Mouse (Mus musculus): ENCODE measurements around the gene Gm20388. TPM values are rescaled to one million over a fixed set of nuclear protein-coding genes. Genes with fewer than 3 reads are reported as not detected.

Gm20388 gene
- total and polyA plus RNA-seq, 2 experiments from 2014 or later, result 51.3 TPM; not detected in 1

- no peak for DNase-seq
- Histone ChIP-seq H3K9me3 (ENCODE audit: low read length) (no peaks in the 10 kb centered on the region), H3K4me3 (ENCODE audit: low read depth, low read length) (no peak overlapping the region), H3K27me3 (ENCODE audit: insufficient read depth, low read length) (no peaks in the 10 kb centered on the region), H3K27ac (ENCODE audit: low read depth, low read length) (no peak overlapping the region), H3K4me2 (ENCODE audit: low read depth) (no peak overlapping the region), H3K36me3 (ENCODE audit: insufficient read depth) (peaks cover 25% of the 10 kb centered on the region), H3K9ac (no peak overlapping the region), H3K4me1 (ENCODE audit: insufficient read depth) (no peaks in the 10 kb centered on the region)
- WGBS, result 87% methylated on average over 4 of the region's 4 CpGs
- no peak for ATAC-seq
- no peak for TF ChIP-seq CTCF (IDR thresholded peaks at IDR 0.05; ENCODE audit: low read depth)
These were observed 1718.0 kb downstream of the Gm20388 start for GRCm38 (mm10) chr8:121628681-121629080.

- no peak overlapping the region for H3K4me3 ChIP-seq (ENCODE audit: low read depth, low read length)
- no peaks in the 10 kb centered on the region for H3K9me3 ChIP-seq (ENCODE audit: low read length)
- DNase-seq, result no peak
- H3K9ac ChIP-seq, result no peak overlapping the region
- peaks cover 4% of the 10 kb centered on the region; the same call in 1 of the 2 replicates for H3K4me1 ChIP-seq (ENCODE audit: insufficient read depth)
- H3K27me3 ChIP-seq (ENCODE audit: insufficient read depth, low read length), result no peaks in the 10 kb centered on the region
- peaks cover 19% of the 10 kb centered on the region for H3K36me3 ChIP-seq (ENCODE audit: insufficient read depth)
- ATAC-seq, result no peak
- 73% methylated on average over 7 of the region's 7 CpGs for WGBS
- no peak for TF ChIP-seq CTCF (IDR thresholded peaks at IDR 0.05; ENCODE audit: low read depth)
- H3K27ac ChIP-seq (ENCODE audit: low read depth, low read length), result no peak overlapping the region
- H3K4me2 ChIP-seq (ENCODE audit: low read depth), result no peak overlapping the region
These were observed 1721.0 kb downstream of the Gm20388 start for GRCm38 (mm10) chr8:121631645-121632071.

DNA sequence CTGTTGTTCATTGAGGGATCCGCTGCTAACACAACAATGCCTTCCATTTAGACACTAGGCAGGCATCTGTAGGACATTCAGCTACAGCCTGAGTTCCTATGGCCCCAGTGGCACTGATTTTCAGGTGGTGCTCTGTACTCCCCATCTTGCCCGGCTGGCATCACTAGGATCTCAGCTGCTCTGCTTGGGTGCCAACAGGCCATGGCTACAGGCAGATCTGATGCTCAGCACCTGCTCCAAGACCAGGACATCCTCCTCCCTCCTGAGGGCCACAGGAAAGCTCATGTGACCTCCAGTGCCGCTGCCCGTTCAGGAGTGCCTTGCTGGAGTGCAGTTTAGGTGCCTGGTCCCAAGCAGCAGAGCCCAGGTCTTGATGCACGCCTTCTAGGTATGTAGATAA lies 1721.8 kb downstream of the Gm20388 start:
- ATAC-seq (no peak), DNase-seq (no peak)
- no peak overlapping the region for H3K27ac ChIP-seq (ENCODE audit: low read depth, low read length)
- no peak for TF ChIP-seq CTCF (IDR thresholded peaks at IDR 0.05; ENCODE audit: low read depth)
- H3K9me3 ChIP-seq (ENCODE audit: low read length), result no peaks in the 10 kb centered on the region
- H3K27me3 ChIP-seq (ENCODE audit: insufficient read depth, low read length), result no peaks in the 10 kb centered on the region
- no peak overlapping the region for H3K4me3 ChIP-seq (ENCODE audit: low read depth, low read length)
- no peak overlapping the region for H3K4me2 ChIP-seq (ENCODE audit: low read depth)
- H3K9ac ChIP-seq, result no peak overlapping the region
- H3K4me1 ChIP-seq (ENCODE audit: insufficient read depth), result peaks cover 4% of the 10 kb centered on the region; the same call in 1 of the 2 replicates
- 86% methylated on average over 5 of the region's 5 CpGs for WGBS
- peaks cover 12% of the 10 kb centered on the region for H3K36me3 ChIP-seq (ENCODE audit: insufficient read depth)

- Histone ChIP-seq H3K4me3 (ENCODE audit: low read depth, low read length) (no peak overlapping the region), H3K36me3 (ENCODE audit: insufficient read depth) (no peaks in the 10 kb centered on the region; the same call in 1 of the 2 replicates), H3K4me1 (ENCODE audit: insufficient read depth) (peaks cover 4% of the 10 kb centered on the region; the same call in 1 of the 2 replicates), H3K27me3 (ENCODE audit: insufficient read depth, low read length) (no peaks in the 10 kb centered on the region), H3K9me3 (ENCODE audit: low read length) (no peaks in the 10 kb centered on the region), H3K9ac (no peak overlapping the region), H3K4me2 (ENCODE audit: low read depth) (no peak overlapping the region), H3K27ac (ENCODE audit: low read depth, low read length) (no peak overlapping the region; the same call in 1 of the 2 replicates)
- TF ChIP-seq CTCF (IDR thresholded peaks at IDR 0.05; ENCODE audit: low read depth), result no peak
- DNase-seq (no peak), ATAC-seq (no peak)
- 78% methylated on average over 6 of the region's 6 CpGs for WGBS
These were observed 1724.9 kb downstream of the Gm20388 start for GRCm38 (mm10) chr8:121635534-121635933.

DNA sequence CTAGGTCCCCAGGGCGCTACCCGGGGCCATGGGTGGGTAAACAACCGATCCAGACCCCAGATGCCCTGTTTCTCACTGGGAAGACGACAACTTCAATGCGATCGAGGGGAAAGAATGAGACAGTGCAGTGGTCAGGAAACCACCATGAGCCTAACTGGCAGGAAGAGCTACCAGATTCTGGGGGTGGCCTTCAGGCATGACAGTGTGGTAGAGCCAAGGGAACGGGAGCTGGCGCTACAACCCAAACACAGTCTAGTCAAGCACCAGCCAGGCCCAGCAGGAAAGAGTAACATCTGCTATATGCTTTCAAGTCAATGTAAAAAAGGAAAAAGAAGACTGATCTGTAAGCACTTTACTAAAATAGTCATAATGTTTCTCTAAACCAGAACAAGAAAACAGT lies 1725.5 kb downstream of the Gm20388 start:
- ATAC-seq (0 out of 2 replicates have a peak, but pooled peaks have one; percentile 38), DNase-seq (no peak)
- Histone ChIP-seq H3K36me3 (ENCODE audit: insufficient read depth) (no peaks in the 10 kb centered on the region; the same call in 1 of the 2 replicates), H3K4me3 (ENCODE audit: low read depth, low read length) (no peak overlapping the region), H3K9me3 (ENCODE audit: low read length) (no peaks in the 10 kb centered on the region), H3K4me1 (ENCODE audit: insufficient read depth) (peaks cover 4% of the 10 kb centered on the region; the same call in 1 of the 2 replicates), H3K27me3 (ENCODE audit: insufficient read depth, low read length) (no peaks in the 10 kb centered on the region), H3K9ac (no peak overlapping the region), H3K4me2 (ENCODE audit: low read depth) (no peak overlapping the region), H3K27ac (ENCODE audit: low read depth, low read length) (peak overlapping the region; percentile 54; the same call in 1 of the 2 replicates)
- 75% methylated on average over 8 of the region's 8 CpGs for WGBS
- TF ChIP-seq CTCF (IDR thresholded peaks at IDR 0.05; ENCODE audit: low read depth), result no peak

DNA sequence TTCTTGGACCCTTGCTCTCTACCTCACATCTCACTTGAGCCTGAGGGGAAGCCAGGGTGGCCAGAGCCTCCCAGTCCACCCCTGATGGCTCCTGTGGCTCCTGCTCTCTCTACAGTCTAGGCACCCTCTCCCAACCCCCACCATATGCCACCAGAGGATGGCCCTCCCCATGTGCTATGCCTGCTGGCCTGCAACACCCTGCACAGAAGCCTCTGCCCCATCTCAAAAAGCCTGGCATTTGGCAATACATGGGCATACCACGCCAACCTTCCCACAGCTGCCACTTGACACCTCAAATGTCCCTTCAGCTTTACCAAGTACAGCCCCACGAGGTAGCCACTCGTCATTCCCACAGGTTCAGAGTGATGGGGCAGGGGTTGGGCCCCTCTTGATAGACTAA lies 1732.2 kb downstream of the Gm20388 start:
- Histone ChIP-seq H3K9ac (no peak overlapping the region), H3K4me3 (ENCODE audit: low read depth, low read length) (no peak overlapping the region), H3K4me2 (ENCODE audit: low read depth) (0 out of 2 replicates have a peak overlapping the region, but pooled peaks have one; percentile 0), H3K27me3 (ENCODE audit: insufficient read depth, low read length) (no peaks in the 10 kb centered on the region), H3K27ac (ENCODE audit: low read depth, low read length) (peak overlapping the region; percentile 64; the same call in 1 of the 2 replicates), H3K4me1 (ENCODE audit: insufficient read depth) (peaks cover 26% of the 10 kb centered on the region), H3K9me3 (ENCODE audit: low read length) (no peaks in the 10 kb centered on the region), H3K36me3 (ENCODE audit: insufficient read depth) (no peaks in the 10 kb centered on the region)
- 59% methylated on average over 3 of the region's 3 CpGs for WGBS
- DNase-seq (no peak), ATAC-seq (no peak)
- TF ChIP-seq CTCF (IDR thresholded peaks at IDR 0.05; ENCODE audit: low read depth), result no peak

GRCm38 (mm10) chr8:121643384-121643783 lies 1732.7 kb downstream of the Gm20388 start:
- no peak overlapping the region for H3K9ac ChIP-seq
- ATAC-seq (peak; percentile 12; the same call in 1 of the 2 replicates), DNase-seq (no peak)
- TF ChIP-seq CTCF (IDR thresholded peaks at IDR 0.05; ENCODE audit: low read depth), result no peak
- peak overlapping the region; percentile 64; the same call in 1 of the 2 replicates for H3K27ac ChIP-seq (ENCODE audit: low read depth, low read length)
- 40% methylated on average over 11 of the region's 11 CpGs for WGBS
- H3K27me3 ChIP-seq (ENCODE audit: insufficient read depth, low read length), result no peaks in the 10 kb centered on the region
- no peaks in the 10 kb centered on the region for H3K9me3 ChIP-seq (ENCODE audit: low read length)
- H3K4me1 ChIP-seq (ENCODE audit: insufficient read depth), result peaks cover 31% of the 10 kb centered on the region
- no peak overlapping the region for H3K4me3 ChIP-seq (ENCODE audit: low read depth, low read length)
- H3K4me2 ChIP-seq (ENCODE audit: low read depth), result 0 out of 2 replicates have a peak overlapping the region, but pooled peaks have one; percentile 0
- no peaks in the 10 kb centered on the region for H3K36me3 ChIP-seq (ENCODE audit: insufficient read depth)

Measured in forebrain, postnatal 0 days (tissue).